ENCODE assay signal across 14 mouse cellular contexts in the genomic region with DNA sequence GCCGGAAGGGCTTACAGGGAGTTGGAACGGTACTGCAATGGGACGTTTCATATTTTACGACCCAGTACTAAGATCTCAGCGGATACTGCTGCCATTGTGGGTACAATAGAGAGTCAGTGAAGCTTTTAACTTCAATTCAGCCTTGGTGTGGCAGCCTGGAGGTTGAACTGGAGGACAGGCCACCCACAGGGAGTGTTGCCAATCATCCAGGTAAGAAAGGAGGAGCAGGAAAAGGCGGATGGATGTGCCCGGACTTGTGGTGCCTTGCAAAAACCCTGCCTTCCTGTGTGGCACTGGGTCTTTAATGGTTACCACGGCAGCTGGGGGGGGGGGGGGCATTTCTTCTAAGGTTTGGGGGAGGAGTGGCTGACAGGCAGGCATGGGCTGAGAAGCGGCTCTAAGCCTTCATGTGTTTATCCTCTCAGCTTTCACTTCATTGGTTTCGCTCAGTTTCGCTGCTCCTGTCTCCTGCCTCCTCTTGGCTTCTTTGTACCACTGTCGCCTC. TPM values are rescaled to one million over a fixed set of nuclear protein-coding genes. Genes with fewer than 3 reads are reported as not detected.
DNase-seq lines count a peak whose midpoint lies in the region; ATAC-seq and TF ChIP-seq lines count a peak whose summit lies in the region.
"Had no signal": no experiment of that assay in that cellular context is flagged by ENCODE, and none has a peak within 500 bp of the region (broad histone marks: within the 10 kb centered on the region; RNA-seq: fewer than 3 reads in every experiment).

No protein-coding gene starts in this region.

- H3K9ac ChIP-seq in stomach, embryonic 16.5 days (ENCODE audit: low read length), result no peak overlapping the region
- H3K9ac ChIP-seq in stomach, postnatal 0 days (ENCODE audit: low read length), result no peak overlapping the region
- H3K9ac ChIP-seq in embryonic facial prominence, embryonic 11.5 days (replicated peaks; ENCODE audit: low read length), result no peak overlapping the region
- no peak overlapping the region for H3K9ac ChIP-seq in limb, embryonic 15.5 days
- no peak overlapping the region for H3K9ac ChIP-seq in intestine, postnatal 0 days (ENCODE audit: low read depth, low read length)
- no peak overlapping the region for H3K9ac ChIP-seq in liver, postnatal 0 days (replicated peaks)

- H3K4me3 ChIP-seq in stomach, embryonic 16.5 days (replicated peaks; ENCODE audit: low read length), result no peak overlapping the region
- H3K4me3 ChIP-seq in stomach, postnatal 0 days (ENCODE audit: low read depth, low read length), result no peak overlapping the region
- no peak overlapping the region for H3K4me3 ChIP-seq in embryonic facial prominence, embryonic 11.5 days (ENCODE audit: low read depth, low read length)
- H3K4me3 ChIP-seq in limb, embryonic 15.5 days, result no peak overlapping the region
- no peak overlapping the region for H3K4me3 ChIP-seq in intestine, postnatal 0 days (ENCODE audit: low read depth, low read length)
- no peak overlapping the region for H3K4me3 ChIP-seq in liver, postnatal 0 days (ENCODE audit: low read depth, low read length)

- peak overlapping the region; percentile 19; the same call in 1 of the 2 replicates for H3K4me2 ChIP-seq in stomach, embryonic 16.5 days (ENCODE audit: low read depth, low read length)
- no peak overlapping the region for H3K4me2 ChIP-seq in stomach, postnatal 0 days (replicated peaks; ENCODE audit: low read depth)
- no peak overlapping the region for H3K4me2 ChIP-seq in embryonic facial prominence, embryonic 11.5 days (ENCODE audit: low read depth, low read length)
- 0 out of 2 replicates have a peak overlapping the region, but pooled peaks have one; percentile 12 for H3K4me2 ChIP-seq in limb, embryonic 15.5 days
- H3K4me2 ChIP-seq in intestine, postnatal 0 days (replicated peaks; ENCODE audit: low read depth), result no peak overlapping the region
- no peak overlapping the region for H3K4me2 ChIP-seq in liver, postnatal 0 days (ENCODE audit: low read depth, low read length)

- 0 out of 2 replicates have a peak overlapping the region, but pooled peaks have one; percentile 44 for H3K27ac ChIP-seq in stomach, embryonic 16.5 days (ENCODE audit: low read length)
- no peak overlapping the region for H3K27ac ChIP-seq in stomach, postnatal 0 days (replicated peaks)
- H3K27ac ChIP-seq in embryonic facial prominence, embryonic 11.5 days (replicated peaks; ENCODE audit: low read depth, low read length), result no peak overlapping the region
- no peak overlapping the region for H3K27ac ChIP-seq in limb, embryonic 15.5 days
- H3K27ac ChIP-seq in intestine, postnatal 0 days (ENCODE audit: low read depth, low read length), result no peak overlapping the region
- no peak overlapping the region for H3K27ac ChIP-seq in liver, postnatal 0 days (ENCODE audit: low read depth)

- H3K36me3 ChIP-seq in stomach, embryonic 16.5 days (ENCODE audit: control insufficient read depth, insufficient read depth, low read length), result no peaks in the 10 kb centered on the region
- no peaks in the 10 kb centered on the region for H3K36me3 ChIP-seq in stomach, postnatal 0 days (ENCODE audit: control insufficient read depth, insufficient read depth, low read length)
- no peaks in the 10 kb centered on the region for H3K36me3 ChIP-seq in embryonic facial prominence, embryonic 11.5 days (replicated peaks; ENCODE audit: control insufficient read depth, insufficient read depth, low read depth, low read length)
- H3K36me3 ChIP-seq in limb, embryonic 15.5 days, result no peaks in the 10 kb centered on the region
- no peaks in the 10 kb centered on the region for H3K36me3 ChIP-seq in intestine, postnatal 0 days (ENCODE audit: control insufficient read depth, insufficient read depth)
- H3K36me3 ChIP-seq in liver, postnatal 0 days (replicated peaks; ENCODE audit: insufficient read depth, low read length), result no peaks in the 10 kb centered on the region

- 0 out of 2 replicates have a peak, but pooled peaks cover 3% of the 10 kb centered on the region for H3K4me1 ChIP-seq in stomach, embryonic 16.5 days (ENCODE audit: control insufficient read depth, insufficient read depth, low read length)
- no peaks in the 10 kb centered on the region for H3K4me1 ChIP-seq in stomach, postnatal 0 days (replicated peaks; ENCODE audit: control insufficient read depth, insufficient read depth)
- H3K4me1 ChIP-seq in embryonic facial prominence, embryonic 11.5 days (ENCODE audit: control insufficient read depth, insufficient read depth, low read length), result peaks cover 2% of the 10 kb centered on the region
- H3K4me1 ChIP-seq in limb, embryonic 15.5 days, result peaks cover 10% of the 10 kb centered on the region; the same call in 1 of the 2 replicates
- H3K4me1 ChIP-seq in intestine, postnatal 0 days (replicated peaks; ENCODE audit: control insufficient read depth, insufficient read depth, low read length), result no peaks in the 10 kb centered on the region
- no peaks in the 10 kb centered on the region for H3K4me1 ChIP-seq in liver, postnatal 0 days (ENCODE audit: insufficient read depth)

- no peak for TF ChIP-seq EP300 in stomach, postnatal 0 days (optimal IDR thresholded peaks at IDR 0.05)
- no peak for TF ChIP-seq EP300 in liver, postnatal 0 days (IDR thresholded peaks at IDR 0.05; ENCODE audit: low read depth)

- ATAC-seq in stomach, embryonic 16.5 days (ENCODE audit: insufficient read depth, low FRiP score), result no peak
- ATAC-seq in stomach, postnatal 0 days (ENCODE audit: low FRiP score, low TSS enrichment), result no peak
- peak; percentile 80 for ATAC-seq in embryonic facial prominence, embryonic 11.5 days (replicated peaks; ENCODE audit: insufficient number of reproducible peaks, low FRiP score, low TSS enrichment, low read depth)
- no peak for ATAC-seq in limb, embryonic 15.5 days (ENCODE audit: insufficient number of reproducible peaks, low FRiP score, low TSS enrichment, low read depth)
- ATAC-seq in intestine, postnatal 0 days, result no peak
- ATAC-seq in liver, postnatal 0 days, result no peak

- no peaks in the 10 kb centered on the region for H3K9me3 ChIP-seq in stomach, embryonic 16.5 days (replicated peaks; ENCODE audit: control insufficient read depth, low read length)
- H3K9me3 ChIP-seq in stomach, postnatal 0 days (ENCODE audit: control insufficient read depth, low read length), result no peaks in the 10 kb centered on the region
- H3K9me3 ChIP-seq in embryonic facial prominence, embryonic 11.5 days (replicated peaks; ENCODE audit: control insufficient read depth, low read length), result no peaks in the 10 kb centered on the region
- H3K9me3 ChIP-seq in limb, embryonic 15.5 days, result no peaks in the 10 kb centered on the region
- no peaks in the 10 kb centered on the region for H3K9me3 ChIP-seq in intestine, postnatal 0 days (ENCODE audit: control insufficient read depth)
- H3K9me3 ChIP-seq in liver, postnatal 0 days (ENCODE audit: low read length), result no peaks in the 10 kb centered on the region

- WGBS in stomach, embryonic 16.5 days, result 44% methylated on average over 12 of the region's 12 CpGs
- 47% methylated on average over 12 of the region's 12 CpGs for WGBS in stomach, postnatal 0 days
- 33% methylated on average over 12 of the region's 12 CpGs for WGBS in embryonic facial prominence, embryonic 11.5 days
- 34% methylated on average over 12 of the region's 12 CpGs for WGBS in limb, embryonic 15.5 days
- WGBS in intestine, postnatal 0 days, result 53% methylated on average over 12 of the region's 12 CpGs
- 63% methylated on average over 12 of the region's 12 CpGs for WGBS in liver, postnatal 0 days (ENCODE audit: insufficient replicate concordance)

- no peak for TF ChIP-seq CTCF in stomach, postnatal 0 days (IDR thresholded peaks at IDR 0.05; ENCODE audit: low read depth)
- no peak for TF ChIP-seq CTCF in intestine, postnatal 0 days (IDR thresholded peaks at IDR 0.05; ENCODE audit: low read depth)
- no peak for TF ChIP-seq CTCF in liver, postnatal 0 days (IDR thresholded peaks at IDR 0.05; ENCODE audit: low read depth)

- H3K27me3 ChIP-seq in stomach, embryonic 16.5 days (ENCODE audit: control insufficient read depth, insufficient read depth, low read length), result no peaks in the 10 kb centered on the region
- H3K27me3 ChIP-seq in stomach, postnatal 0 days (ENCODE audit: control insufficient read depth, insufficient read depth, low read length), result no peaks in the 10 kb centered on the region
- no peaks in the 10 kb centered on the region for H3K27me3 ChIP-seq in embryonic facial prominence, embryonic 11.5 days (ENCODE audit: control insufficient read depth, insufficient read depth, low read length)
- H3K27me3 ChIP-seq in limb, embryonic 15.5 days, result no peaks in the 10 kb centered on the region
- H3K27me3 ChIP-seq in intestine, postnatal 0 days (replicated peaks; ENCODE audit: control insufficient read depth, insufficient read depth, low read length), result no peaks in the 10 kb centered on the region
- H3K27me3 ChIP-seq in liver, postnatal 0 days (ENCODE audit: insufficient read depth, low read length), result no peaks in the 10 kb centered on the region

- no peak for DNase-seq in stomach, postnatal 0 days (ENCODE audit: low spot score)
- DNase-seq in embryonic facial prominence, embryonic 11.5 days (ENCODE audit: low spot score), result peak; percentile 39
- DNase-seq in ovary, adult 18-20 months (ENCODE audit: low spot score), result no peak
- no peak for DNase-seq in liver, postnatal 0 days
- DNase-seq: adrenal gland, postnatal 14 days; cerebellum, adult 9-11 months; kidney, adult 8-10 months; lung, postnatal 36 days; thymus, postnatal 25 days had no signal

RNA-seq across cellular contexts. Expression of a gene that starts 13.0 kb away (rescaled TPM):
- not detected in 2 replicates for polyA plus RNA-seq in stomach, embryonic 16.5 days (2015; fragmentation: Nextera tagmentation; extraction: Ambion mirVana)
- not detected in 2 replicates for polyA plus RNA-seq in stomach, postnatal 0 days (2015; fragmentation: Nextera tagmentation; extraction: Ambion mirVana)
- polyA plus RNA-seq in embryonic facial prominence, embryonic 11.5 days (2014; fragmentation: Nextera tagmentation; extraction: Ambion mirVana), result 0.21 TPM in 2 replicates
- polyA plus RNA-seq in limb, embryonic 15.5 days (2015; fragmentation: Nextera tagmentation; extraction: Ambion mirVana), result not detected in 2 replicates
- not detected in 2 replicates for polyA plus RNA-seq in intestine, postnatal 0 days (2015; fragmentation: Nextera tagmentation; extraction: Ambion mirVana)
- 0.25 and 0.56 TPM in 2 replicates for polyA plus RNA-seq in liver, postnatal 0 days (2015; fragmentation: Nextera tagmentation; extraction: Ambion mirVana)
- polyA plus RNA-seq: heart, embryonic 14.5 days; limb, embryonic 11.5 days had no signal

RNA-seq across cellular contexts. Expression of a gene that starts 30.8 kb away (rescaled TPM):
- 4.4 and 4.8 TPM in 2 replicates for polyA plus RNA-seq in stomach, embryonic 16.5 days (2015; fragmentation: Nextera tagmentation; extraction: Ambion mirVana)
- polyA plus RNA-seq in stomach, postnatal 0 days (2015; fragmentation: Nextera tagmentation; extraction: Ambion mirVana), result 2.4 and 2.9 TPM in 2 replicates
- polyA plus RNA-seq in embryonic facial prominence, embryonic 11.5 days (2014; fragmentation: Nextera tagmentation; extraction: Ambion mirVana), result 10.2 and 11.5 TPM in 2 replicates
- polyA plus RNA-seq in limb, embryonic 15.5 days (2015; fragmentation: Nextera tagmentation; extraction: Ambion mirVana), result 9.3 and 11.8 TPM in 2 replicates
- polyA plus RNA-seq in intestine, postnatal 0 days (2015; fragmentation: Nextera tagmentation; extraction: Ambion mirVana), result 2.3 and 2.5 TPM in 2 replicates
- polyA plus RNA-seq in liver, postnatal 0 days (2015; fragmentation: Nextera tagmentation; extraction: Ambion mirVana), result 0.49 and 0.73 TPM in 2 replicates

Comparison
In these comparisons a context has a peak if more than half of its experiments do, and no peak if none do; other contexts are left out.
1. H3K4me2 ChIP-seq: peak in stomach, embryonic 16.5 days (single experiment) and limb, embryonic 15.5 days (single experiment); none in stomach, postnatal 0 days (single experiment), embryonic facial prominence, embryonic 11.5 days (single experiment), intestine, postnatal 0 days (single experiment) and liver, postnatal 0 days (single experiment).